Mouse (Mus musculus): ENCODE measurements around the gene Kri1. TPM values are rescaled to one million over a fixed set of nuclear protein-coding genes. Genes with fewer than 3 reads are reported as not detected.

Gene Kri1
- total RNA-seq (2023): 136 TPM

GRCm38 (mm10) chr9:21287571-21288402, at the start of gene Kri1:
TSS of gene Kri1 (minus strand) at chr9:21287969.

GRCm38 (mm10) chr9:21320619-21321512, 33.1 kb upstream of the Kri1 start, which contains the start of gene Slc44a2:
TSS of gene Slc44a2 (plus strand) at chr9:21320698.

DNA sequence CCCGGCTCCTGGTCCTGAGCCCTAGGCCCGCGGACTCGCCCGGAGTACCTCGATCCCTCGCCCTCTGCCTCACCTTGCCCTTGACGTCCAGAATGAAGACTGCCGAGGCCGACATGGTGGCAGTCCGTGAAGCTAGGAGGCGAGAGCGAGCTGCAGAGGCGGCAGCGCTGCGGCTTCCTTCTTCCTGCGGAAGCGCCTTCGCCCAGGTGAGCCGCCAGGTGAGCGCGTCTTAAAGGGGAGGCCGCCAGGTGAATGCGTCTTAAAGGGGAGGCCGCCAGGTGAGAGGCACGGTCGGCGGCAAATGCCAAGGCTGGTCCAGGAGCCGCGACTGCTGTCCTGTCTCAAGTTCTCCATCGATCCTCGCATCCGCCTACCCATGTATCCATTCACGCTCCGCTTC, 24.4 kb upstream of the Kri1 start, which contains the start of gene Ap1m2:
Gene Ap1m2, minus strand, starts transcription at position 204 of the 400 bp plus-strand sequence.

GRCm38 (mm10) chr9:21291022-21291787, 3.4 kb upstream of the Kri1 start, which contains the start of gene Cdkn2d:
TSS of gene Cdkn2d (minus strand) at chr9:21291407.

GRCm38 (mm10) chr9:21265000-21265561, 22.7 kb downstream of the Kri1 start, which contains the start of gene Atg4d:
TSS of gene Atg4d (plus strand) at chr9:21265293.

DNA sequence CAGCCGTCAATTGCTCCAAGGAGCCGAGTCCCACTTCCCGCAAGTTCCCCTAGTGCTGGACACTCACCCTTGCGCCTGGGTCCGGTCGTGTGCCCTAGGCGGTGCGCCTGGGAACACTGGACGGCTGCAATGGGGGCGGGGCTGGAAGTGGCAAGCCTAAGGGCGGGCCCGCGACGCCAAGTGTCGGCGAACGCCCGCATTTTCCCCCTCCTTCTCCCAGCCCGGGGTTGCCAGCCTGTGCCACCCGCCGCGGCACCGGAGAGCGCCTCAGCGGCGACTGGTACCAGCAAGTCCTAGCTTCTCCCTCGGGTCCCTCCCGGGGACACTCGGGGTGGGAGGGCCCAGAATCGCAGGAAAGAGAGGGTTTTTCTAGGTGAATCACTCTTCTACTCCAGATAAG, 39.4 kb downstream of the Kri1 start, which contains the start of gene S1pr5:
Gene S1pr5, minus strand, starts transcription at position 118 of the 400 bp plus-strand sequence.

GRCm38 (mm10) chr9:21238733-21239464, 48.9 kb downstream of the Kri1 start, which contains the start of gene Keap1:
TSS of gene Keap1 (minus strand) at chr9:21239361.

Other genes with a start within 250 kb of the Kri1 start
- gene Zglp1, start 220.9 kb downstream of the Kri1 start, total RNA-seq (2023): not detected
- 1.5 TPM for gene Gm49373, start 214.9 kb downstream of the Kri1 start, total RNA-seq (2023)
- 26.2 TPM for gene Fdx1l, start 214.4 kb downstream of the Kri1 start, total RNA-seq (2023)
- 13.0 TPM for gene Gm38431, start 196.0 kb downstream of the Kri1 start, total RNA-seq (2023)
- gene Raver1, start 196.0 kb downstream of the Kri1 start, total RNA-seq (2023): 116 TPM
- 50.5 TPM for gene Tyk2, start 156.7 kb downstream of the Kri1 start, total RNA-seq (2023)
- 138 TPM for gene Cdc37, start 138.0 kb downstream of the Kri1 start, total RNA-seq (2023)
- 1.6 TPM for gene Pde4a, start 122.3 kb downstream of the Kri1 start, total RNA-seq (2023)
- 24.0 TPM for gene Keap1, start 48.6 kb downstream of the Kri1 start, total RNA-seq (2023)
- gene S1pr5, start 39.5 kb downstream of the Kri1 start, total RNA-seq (2023): 0.29 TPM
- gene Atg4d, start 22.7 kb downstream of the Kri1 start, total RNA-seq (2023): 52.4 TPM
- 40.4 TPM for gene Cdkn2d, start 3.4 kb upstream of the Kri1 start, total RNA-seq (2023)
- gene Ap1m2, start 24.4 kb upstream of the Kri1 start, total RNA-seq (2023): 5.3 TPM
- 330 TPM for gene Slc44a2, start 32.7 kb upstream of the Kri1 start, total RNA-seq (2023)
- 138 TPM for gene Ilf3, start 79.9 kb upstream of the Kri1 start, total RNA-seq (2023)
- gene Qtrt1, start 123.9 kb upstream of the Kri1 start, total RNA-seq (2023): 65.5 TPM
- 360 TPM for gene Dnm2, start 136.9 kb upstream of the Kri1 start, total RNA-seq (2023)
- gene Tmed1, start 222.3 kb upstream of the Kri1 start, total RNA-seq (2023): 0.64 TPM
- gene AB124611, start 238.2 kb upstream of the Kri1 start, total RNA-seq (2023): 62.5 TPM